Mouse (Mus musculus) bone marrow macrophage, adult 2 months (primary cell): ENCODE measurements around the gene Amer2. TPM values are rescaled to one million over a fixed set of nuclear protein-coding genes. Genes with fewer than 3 reads are reported as not detected.
"Not testable (repeated sequence)": the region's sequence is repeated elsewhere in the genome, so short reads cannot be mapped to it uniquely, and the experiment has no call there.

ENCODE experiments used
- H3K27ac ChIP-seq: 2 replicates; pipeline ENCODE4 v1.5.1; 2012; ENCODE audit warnings: low read depth, low read length; ENCODE audit not compliant: insufficient read depth
- H3K4me1 ChIP-seq: 2 replicates; pipeline ENCODE4 v1.6.1; 2012; ENCODE audit warnings: low read length; ENCODE audit not compliant: control insufficient read depth, insufficient read depth
- H3K4me3 ChIP-seq: 2 replicates; pipeline ENCODE4 v1.5.1; 2012; ENCODE audit warnings: mild to moderate bottlenecking, low read length, moderate library complexity; ENCODE audit not compliant: insufficient read depth
- CTCF ChIP-seq: IDR thresholded peaks from 2 replicates; pipeline ENCODE4 v1.5.1; 2012; ENCODE audit warnings: low read depth, mild to moderate bottlenecking, low read length, moderate library complexity
- POLR2A ChIP-seq: IDR thresholded peaks from 2 replicates; pipeline ENCODE4 v1.6.1; 2012; ENCODE audit warnings: mild to moderate bottlenecking, low read depth, low read length, borderline replicate concordance
- polyA plus RNA-seq: library from polyadenylated mRNA; stranded (reverse); fragments of >200 nt; gene quantifications from 2 replicates; pipeline ENCODE4 v1.2.4, GENCODE M21; 2012; ENCODE audit not compliant: missing spikeins, insufficient read depth, insufficient read length

The Amer2 gene
- 0.15 TPM in 1 of 2 replicates, not detected in the other for polyA plus RNA-seq

GRCm38 (mm10) chr14:60372821-60373309 lies at the start of gene Amer2:
TSS of gene Amer2 (plus strand) at chr14:60373259.
- H3K4me1 ChIP-seq, result no peaks in the 10 kb centered on the region
- TF ChIP-seq POLR2A (no peak), CTCF (no peak)
- H3K27ac ChIP-seq, result no peak within 1 kb of the TSS
- no peak within 1 kb of the TSS for H3K4me3 ChIP-seq

- not testable (repeated sequence) for H3K27ac ChIP-seq, H3K4me1 ChIP-seq, H3K4me3 ChIP-seq
Observed at GRCm38 (mm10) chr14:60340001-60340400, 33.1 kb upstream of the Amer2 start.

- TF ChIP-seq POLR2A (no peak), CTCF (no peak)
- H3K27ac ChIP-seq, result no peak overlapping the region
- no peak overlapping the region for H3K4me3 ChIP-seq
- H3K4me1 ChIP-seq, result peaks cover 3% of the 10 kb centered on the region
Observed at GRCm38 (mm10) chr14:60340570-60340969, 32.5 kb upstream of the Amer2 start.

- H3K4me1 ChIP-seq, result peaks cover 3% of the 10 kb centered on the region
- no peak overlapping the region for H3K27ac ChIP-seq
- no peak overlapping the region for H3K4me3 ChIP-seq
- TF ChIP-seq CTCF, result no peak
- TF ChIP-seq POLR2A, result no peak
Observed at GRCm38 (mm10) chr14:60345326-60345876, 27.7 kb upstream of the Amer2 start.

- H3K4me1 ChIP-seq, result no peaks in the 10 kb centered on the region
- H3K27ac ChIP-seq, result no peak overlapping the region
- no peak for TF ChIP-seq CTCF
- TF ChIP-seq POLR2A, result no peak
- no peak overlapping the region for H3K4me3 ChIP-seq
Observed at GRCm38 (mm10) chr14:60358347-60358746, 14.7 kb upstream of the Amer2 start.

- H3K4me1 ChIP-seq, result no peaks in the 10 kb centered on the region
- no peak overlapping the region for H3K27ac ChIP-seq
- H3K4me3 ChIP-seq, result no peak overlapping the region
- TF ChIP-seq CTCF (no peak), POLR2A (no peak)
Observed at GRCm38 (mm10) chr14:60361380-60362212, 11.5 kb upstream of the Amer2 start.

GRCm38 (mm10) chr14:60366729-60367128 lies 6.3 kb upstream of the Amer2 start:
- no peak overlapping the region for H3K4me3 ChIP-seq
- no peaks in the 10 kb centered on the region for H3K4me1 ChIP-seq
- TF ChIP-seq POLR2A, result no peak
- TF ChIP-seq CTCF, result no peak
- H3K27ac ChIP-seq, result no peak overlapping the region

- H3K4me1 ChIP-seq, result no peaks in the 10 kb centered on the region
- TF ChIP-seq CTCF (no peak), POLR2A (no peak)
- H3K27ac ChIP-seq, result no peak overlapping the region
- H3K4me3 ChIP-seq, result no peak overlapping the region
Observed at GRCm38 (mm10) chr14:60368769-60369666, 4.0 kb upstream of the Amer2 start.

GRCm38 (mm10) chr14:60369667-60370315 lies 3.3 kb upstream of the Amer2 start:
- Histone ChIP-seq H3K4me3 (no peak overlapping the region), H3K4me1 (no peaks in the 10 kb centered on the region), H3K27ac (no peak overlapping the region)
- TF ChIP-seq POLR2A (no peak), CTCF (no peak)
